Mouse (Mus musculus) limb, embryonic 14.5 days (tissue): ENCODE measurements at regions not wholly inside any gene's neighbourhood (a gene's known extent, or its start where the extent isn't known, plus 50 kb on each side); places are given as distances from the start of the nearest gene placed in this dataset.

Experiments used
- ATAC-seq: fragments of 200-750 bp; cut with Nextera tagmentation; 2 replicates; pipeline ENCODE4 v1.8.0; 2017; ENCODE audit warnings: low read depth, moderate number of reproducible peaks, moderate TSS enrichment; ENCODE audit not compliant: low FRiP score
- DNase-seq: peaks from one replicate; pipeline ENCODE4 v3.0.0-alpha.2; 2015; ENCODE audit warnings: low spot score
- H3K27ac ChIP-seq: fragments of 300-500 bp; sonication (generic); replicated peaks from 2 replicates; pipeline ENCODE4 v1.5.1; 2014; ENCODE audit warnings: low read depth, mild to moderate bottlenecking, low read length, moderate library complexity, mixed read lengths
- H3K27me3 ChIP-seq: fragments of 300-500 bp; sonication (generic); 2 replicates; pipeline ENCODE4 v1.6.1; 2014; ENCODE audit warnings: low read length, mixed read lengths; ENCODE audit not compliant: control insufficient read depth, insufficient read depth
- H3K36me3 ChIP-seq: fragments of 300-500 bp; sonication (generic); 2 replicates; pipeline ENCODE4 v1.6.1; 2014; ENCODE audit warnings: mild to moderate bottlenecking, low read length, moderate library complexity, mixed read lengths; ENCODE audit not compliant: control insufficient read depth, insufficient read depth
- H3K4me1 ChIP-seq: fragments of 300-500 bp; sonication (generic); 2 replicates; pipeline ENCODE4 v1.6.1; 2014; ENCODE audit warnings: antibody characterized with exemption, low read length, mixed read lengths; ENCODE audit not compliant: control insufficient read depth, insufficient read depth
- H3K4me2 ChIP-seq: fragments of 300-500 bp; sonication (generic); replicated peaks from 2 replicates; pipeline ENCODE4 v1.6.1; 2014; ENCODE audit warnings: low read depth, mild to moderate bottlenecking, low read length, moderate library complexity; ENCODE audit not compliant: severe bottlenecking
- H3K4me3 ChIP-seq: fragments of 300-500 bp; sonication (generic); replicated peaks from 2 replicates; pipeline ENCODE4 v1.5.1; 2014; ENCODE audit warnings: low read length
- H3K9ac ChIP-seq: fragments of 300-500 bp; sonication (generic); 2 replicates; pipeline ENCODE4 v1.6.1; 2014; ENCODE audit warnings: mild to moderate bottlenecking, low read depth, low read length, moderate library complexity; ENCODE audit not compliant: severe bottlenecking
- H3K9me3 ChIP-seq: fragments of 300-500 bp; sonication (generic); 2 replicates; pipeline ENCODE4 v1.6.1; 2016; ENCODE audit warnings: low read length; ENCODE audit not compliant: control insufficient read depth
- POLR2A ChIP-seq: fragments of 200-500 bp; IDR thresholded peaks from 2 replicates; pipeline ENCODE4 v1.8.0; 2012; ENCODE audit warnings: inconsistent platforms, mild to moderate bottlenecking, moderate library complexity, borderline replicate concordance; ENCODE audit not compliant: insufficient read depth, insufficient read length; ENCODE audit errors: extremely low read depth
- WGBS: fragments of 180-500 bp; shearing (Covaris S2); extraction: QIAGEN DNeasy Blood & Tissue Kit; methylation state at CpG from one replicate; pipeline ENCODE4 v1.1.7; 2014; 5-methylcytosine and 5-hydroxymethylcytosine counted together

- no peak for ATAC-seq
- WGBS: 56% methylated on average over 6 of the region's 6 CpGs
These were observed 49.9 kb upstream of the Eed start for GRCm38 (mm10) chr7:90030486-90031250.

GRCm38 (mm10) chr7:90033086-90033485 lies 52.3 kb upstream of the Eed start:
- Histone ChIP-seq H3K27me3 (no peaks in the 10 kb centered on the region), H3K36me3 (no peaks in the 10 kb centered on the region), H3K4me1 (peaks cover 31% of the 10 kb centered on the region), H3K4me3 (no peak overlapping the region), H3K27ac (no peak overlapping the region; the same call in 1 of the 2 replicates), H3K9me3 (0 out of 2 replicates have a peak, but pooled peaks cover 6% of the 10 kb centered on the region), H3K9ac (no peak overlapping the region), H3K4me2 (no peak overlapping the region)
- no peak for DNase-seq
- no peak for ATAC-seq
- WGBS: 91% methylated on average over 2 of the region's 2 CpGs
- no peak for TF ChIP-seq POLR2A

More at GRCm38 (mm10) chr7:90030486-90031250, 49.9 kb upstream of the Eed start:
- Histone ChIP-seq H3K36me3 (no peaks in the 10 kb centered on the region), H3K9ac (peak overlapping the region; percentile 18; the same call in 1 of the 2 replicates), H3K4me2 (peak overlapping the region; percentile 37), H3K27me3 (no peaks in the 10 kb centered on the region), H3K4me3 (no peak overlapping the region), H3K27ac (peak overlapping the region; percentile 84), H3K9me3 (0 out of 2 replicates have a peak, but pooled peaks cover 6% of the 10 kb centered on the region), H3K4me1 (peaks cover 33% of the 10 kb centered on the region)
- no peak for TF ChIP-seq POLR2A
- no peak for DNase-seq

- DNase-seq: peak; percentile 57
- no peak for TF ChIP-seq POLR2A
- Histone ChIP-seq H3K27me3 (no peaks in the 10 kb centered on the region), H3K4me3 (no peak overlapping the region), H3K36me3 (no peaks in the 10 kb centered on the region), H3K27ac (peak overlapping the region; percentile 43; the same call in 1 of the 2 replicates), H3K9me3 (0 out of 2 replicates have a peak, but pooled peaks cover 6% of the 10 kb centered on the region), H3K9ac (no peak overlapping the region), H3K4me2 (no peak overlapping the region), H3K4me1 (peaks cover 31% of the 10 kb centered on the region)
- ATAC-seq: no peak
- WGBS: 76% methylated on average over 9 of the region's 9 CpGs
These were observed 53.0 kb upstream of the Eed start for GRCm38 (mm10) chr7:90033640-90034312.

GRCm38 (mm10) chr7:90034498-90034897 lies 53.7 kb upstream of the Eed start:
- TF ChIP-seq POLR2A: no peak
- H3K27ac ChIP-seq: peak overlapping the region; percentile 43; the same call in 1 of the 2 replicates
- H3K4me3 ChIP-seq: no peak overlapping the region
- H3K4me1 ChIP-seq: peaks cover 24% of the 10 kb centered on the region
- no peak for DNase-seq
- no peak overlapping the region for H3K9ac ChIP-seq
- ATAC-seq: no peak
- H3K36me3 ChIP-seq: no peaks in the 10 kb centered on the region
- H3K27me3 ChIP-seq: no peaks in the 10 kb centered on the region
- H3K9me3 ChIP-seq: 0 out of 2 replicates have a peak, but pooled peaks cover 6% of the 10 kb centered on the region
- H3K4me2 ChIP-seq: no peak overlapping the region
- 84% methylated on average over 3 of the region's 3 CpGs for WGBS

GRCm38 (mm10) chr7:90035396-90035795 lies 54.6 kb upstream of the Eed start:
- Histone ChIP-seq H3K4me1 (peaks cover 15% of the 10 kb centered on the region), H3K27ac (no peak overlapping the region), H3K9ac (no peak overlapping the region), H3K36me3 (no peaks in the 10 kb centered on the region), H3K4me2 (no peak overlapping the region), H3K4me3 (no peak overlapping the region), H3K9me3 (0 out of 2 replicates have a peak, but pooled peaks cover 6% of the 10 kb centered on the region), H3K27me3 (no peaks in the 10 kb centered on the region)
- no peak for TF ChIP-seq POLR2A
- 68% methylated on average over 7 of the region's 7 CpGs for WGBS
- ATAC-seq (no peak), DNase-seq (no peak)
